Mouse (Mus musculus) myocyte (in vitro differentiated cells): ENCODE results near the gene B2m. TPM values are rescaled to one million over a fixed set of nuclear protein-coding genes. Genes with fewer than 3 reads are reported as not detected.
A peak's percentile ranks its signal among the peaks of the same experiment; 100 is the strongest.

Source experiments
- H3K27me3 ChIP-seq: one replicate; pipeline ENCODE4 v1.6.1; 2011; ENCODE audit not compliant: control insufficient read depth, insufficient read depth, insufficient read length
- H3K36me3 ChIP-seq: one replicate; pipeline ENCODE4 v1.6.1; 2011; ENCODE audit not compliant: control insufficient read depth, insufficient read depth
- H3K4me2 ChIP-seq: one replicate; pipeline ENCODE4 v1.6.1; 2011; ENCODE audit warnings: low read depth, control low read depth
- H3K4me3 ChIP-seq: one replicate; pipeline ENCODE4 v1.5.1; 2011; ENCODE audit warnings: mild to moderate bottlenecking, control low read depth, moderate library complexity
- H3K79me2 ChIP-seq: one replicate; pipeline ENCODE4 v1.6.1; 2011; ENCODE audit not compliant: control insufficient read depth, insufficient read depth
- H3ac ChIP-seq: one replicate; pipeline ENCODE4 v1.6.1; 2011; ENCODE audit not compliant: control insufficient read depth, insufficient read length
- CEBPB ChIP-seq: IDR thresholded peaks from 2 replicates; pipeline ENCODE4 v1.6.1; 2011; ENCODE audit warnings: mild to moderate bottlenecking, moderate library complexity; ENCODE audit not compliant: poor library complexity, insufficient read depth, severe bottlenecking
- E2F4 ChIP-seq: IDR thresholded peaks from one replicate; pipeline ENCODE4 v1.6.1; 2011; ENCODE audit warnings: mild to moderate bottlenecking, control low read depth, moderate library complexity; ENCODE audit not compliant: insufficient read depth
- MAX ChIP-seq: IDR thresholded peaks from one replicate; pipeline ENCODE4 v1.6.1; 2011; ENCODE audit warnings: low read depth, mild to moderate bottlenecking, control low read depth
- MYOD1 ChIP-seq, 3 experiments: IDR thresholded peaks; one replicate each; pipeline ENCODE4 v1.6.1; 2011; ENCODE audit warnings: control low read depth in 2 of 3, low read depth in 2 of 3, mild to moderate bottlenecking in 2 of 3, moderate library complexity in 1 of 3; ENCODE audit not compliant: insufficient read length in 2 of 3, control insufficient read depth in 1 of 3
- MYOG ChIP-seq, 3 experiments: IDR thresholded peaks; one replicate each; pipeline ENCODE4 v1.6.1; 2011; ENCODE audit warnings: control low read depth in 2 of 3, low read depth in 2 of 3, mild to moderate bottlenecking in 2 of 3; ENCODE audit not compliant: insufficient read length in 2 of 3, control insufficient read depth in 1 of 3, insufficient read depth in 1 of 3
- POLR2A ChIP-seq: IDR thresholded peaks from one replicate; pipeline ENCODE4 v1.6.1; 2011; ENCODE audit warnings: low read depth, mild to moderate bottlenecking, control low read depth, moderate library complexity; ENCODE audit not compliant: insufficient read length
- POLR2AphosphoS2 ChIP-seq: IDR thresholded peaks from one replicate; pipeline ENCODE4 v1.6.1; 2011; ENCODE audit warnings: low read depth, control low read depth; ENCODE audit not compliant: insufficient read length
- REST ChIP-seq: IDR thresholded peaks from one replicate; pipeline ENCODE4 v1.6.1; 2011; ENCODE audit warnings: mild to moderate bottlenecking, control low read depth, moderate library complexity; ENCODE audit not compliant: insufficient read depth, insufficient read length
- SRF ChIP-seq: IDR thresholded peaks from one replicate; pipeline ENCODE4 v1.6.1; 2011; ENCODE audit warnings: low read depth; ENCODE audit not compliant: control insufficient read depth, insufficient read length
- TCF12 ChIP-seq: IDR thresholded peaks from one replicate; pipeline ENCODE4 v1.6.1; 2011; ENCODE audit warnings: mild to moderate bottlenecking, control low read depth; ENCODE audit not compliant: poor library complexity, insufficient read depth, severe bottlenecking
- TCF3 ChIP-seq: IDR thresholded peaks from one replicate; pipeline ENCODE4 v1.6.1; 2011; ENCODE audit warnings: low read depth, control low read depth; ENCODE audit not compliant: insufficient read length
- USF1 ChIP-seq: IDR thresholded peaks from one replicate; pipeline ENCODE4 v1.6.1; 2011; ENCODE audit warnings: low read depth, mild to moderate bottlenecking, control low read depth, moderate library complexity
- polyA plus RNA-seq: library from polyadenylated mRNA; unstranded; fragments of >200 nt; fragmentation: generic; extraction: Trizol; gene quantifications from one replicate; pipeline ENCODE4 v1.2.1, GENCODE M21; 2012; ENCODE audit warnings: missing spikeins

B2m gene
- polyA plus RNA-seq, 1 experiment, result 321 TPM

DNA sequence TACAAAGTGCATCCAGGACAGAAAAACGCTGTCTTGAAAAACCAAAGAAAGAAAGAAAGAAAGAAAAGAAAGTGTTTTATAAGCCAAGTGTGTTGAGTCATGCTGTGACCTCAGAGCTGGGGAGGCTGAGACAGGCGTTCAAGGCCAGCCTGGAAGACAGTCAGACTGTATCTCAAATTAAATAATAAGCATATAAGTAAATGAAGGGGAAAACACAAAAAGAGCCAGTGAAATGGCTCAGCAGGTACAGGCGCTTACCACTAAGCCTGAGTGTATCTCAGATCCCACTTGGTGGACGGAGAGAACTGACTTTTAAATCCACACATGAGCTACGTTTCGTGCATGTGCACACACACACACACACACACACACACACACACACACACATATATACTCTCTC lies 1.8 kb downstream of the B2m start:
- Histone ChIP-seq H3K27me3 (no peaks in the 10 kb centered on the region), H3ac (no peak overlapping the region), H3K79me2 (peaks cover 39% of the 10 kb centered on the region), H3K4me2 (peak overlapping the region; percentile 93), H3K36me3 (peaks cover 21% of the 10 kb centered on the region), H3K4me3 (peak overlapping the region; percentile 91)
- TF ChIP-seq POLR2A, result no peak
- no peak for TF ChIP-seq MAX
- TF ChIP-seq REST, result no peak
- TF ChIP-seq USF1, result no peak
- TF ChIP-seq TCF12, result no peak
- no peak for TF ChIP-seq SRF
- no peak for TF ChIP-seq E2F4
- no peak for TF ChIP-seq POLR2AphosphoS2
- no peak for TF ChIP-seq MYOD1 (IDR thresholded peaks at IDR 0.05; ENCODE audit: control insufficient read depth in 1 of 3, insufficient read length in 2 of 3, low read depth in 2 of 3)
- TF ChIP-seq MYOG (IDR thresholded peaks at IDR 0.05; ENCODE audit: control insufficient read depth in 1 of 3, insufficient read depth in 1 of 3, insufficient read length in 2 of 3, low read depth in 2 of 3), result no peak
- no peak for TF ChIP-seq TCF3
- no peak for TF ChIP-seq CEBPB

DNA sequence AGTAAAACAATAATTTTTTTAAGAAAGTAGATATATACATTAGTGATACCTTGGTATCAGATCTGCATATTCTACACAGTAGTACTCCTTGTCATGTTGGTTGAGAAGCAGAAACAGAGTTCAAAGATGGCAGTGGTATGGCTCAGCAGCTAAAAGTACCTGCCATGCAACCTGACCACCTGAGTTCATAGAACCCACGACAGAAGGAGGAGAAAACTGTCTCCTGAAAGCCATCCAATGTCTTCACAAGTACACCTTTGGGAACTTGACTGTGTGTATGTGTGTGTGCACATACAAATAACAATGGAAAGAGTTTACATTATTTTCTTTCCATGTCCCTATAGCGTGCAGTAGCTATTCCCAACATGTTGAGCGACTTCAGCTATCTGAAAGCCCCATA lies 2.2 kb downstream of the B2m start:
- Histone ChIP-seq H3K4me2 (peak overlapping the region; percentile 93), H3K4me3 (peak overlapping the region; percentile 91), H3K36me3 (peaks cover 21% of the 10 kb centered on the region), H3ac (no peak overlapping the region), H3K79me2 (peaks cover 39% of the 10 kb centered on the region), H3K27me3 (no peaks in the 10 kb centered on the region)
- TF ChIP-seq MYOD1 (IDR thresholded peaks at IDR 0.05; ENCODE audit: control insufficient read depth in 1 of 3, insufficient read length in 2 of 3, low read depth in 2 of 3), result no peak
- no peak for TF ChIP-seq REST
- TF ChIP-seq TCF3, result no peak
- TF ChIP-seq POLR2AphosphoS2, result no peak
- no peak for TF ChIP-seq USF1
- no peak for TF ChIP-seq E2F4
- no peak for TF ChIP-seq CEBPB
- no peak for TF ChIP-seq POLR2A
- TF ChIP-seq TCF12, result no peak
- TF ChIP-seq MAX, result no peak
- no peak for TF ChIP-seq MYOG (IDR thresholded peaks at IDR 0.05; ENCODE audit: control insufficient read depth in 1 of 3, insufficient read depth in 1 of 3, insufficient read length in 2 of 3, low read depth in 2 of 3)
- no peak for TF ChIP-seq SRF

DNA sequence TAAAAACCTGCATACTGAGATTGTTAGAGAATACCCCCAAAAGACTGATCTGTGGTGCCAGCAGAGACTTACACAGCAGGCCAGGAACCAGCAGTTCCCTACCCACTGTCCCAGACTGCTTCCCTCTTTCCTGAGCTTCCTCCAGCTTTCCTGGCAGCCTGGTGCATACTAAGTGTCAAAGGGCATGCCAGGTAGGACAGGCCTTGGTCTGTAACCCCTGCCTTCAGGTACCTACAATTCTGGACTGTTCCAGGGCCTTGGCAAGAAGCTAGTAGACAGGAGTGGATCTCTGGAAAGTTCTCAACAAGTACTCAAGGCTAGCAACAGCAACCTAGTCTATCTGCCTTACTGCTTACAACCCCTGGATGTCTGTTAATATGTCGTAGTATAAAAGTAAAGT lies 3.7 kb downstream of the B2m start:
- H3K4me3 ChIP-seq, result no peak overlapping the region
- no peak for TF ChIP-seq MYOD1 (IDR thresholded peaks at IDR 0.05; ENCODE audit: control insufficient read depth in 1 of 3, insufficient read length in 2 of 3, low read depth in 2 of 3)
- no peak for TF ChIP-seq POLR2A
- no peak for TF ChIP-seq SRF
- TF ChIP-seq POLR2AphosphoS2, result no peak
- no peak for TF ChIP-seq MYOG (IDR thresholded peaks at IDR 0.05; ENCODE audit: control insufficient read depth in 1 of 3, insufficient read depth in 1 of 3, insufficient read length in 2 of 3, low read depth in 2 of 3)
- TF ChIP-seq REST, result no peak
- TF ChIP-seq TCF12, result no peak
- peaks cover 21% of the 10 kb centered on the region for H3K36me3 ChIP-seq
- H3K79me2 ChIP-seq, result peaks cover 39% of the 10 kb centered on the region
- H3K4me2 ChIP-seq, result no peak overlapping the region
- H3ac ChIP-seq, result no peak overlapping the region
- H3K27me3 ChIP-seq, result no peaks in the 10 kb centered on the region

DNA sequence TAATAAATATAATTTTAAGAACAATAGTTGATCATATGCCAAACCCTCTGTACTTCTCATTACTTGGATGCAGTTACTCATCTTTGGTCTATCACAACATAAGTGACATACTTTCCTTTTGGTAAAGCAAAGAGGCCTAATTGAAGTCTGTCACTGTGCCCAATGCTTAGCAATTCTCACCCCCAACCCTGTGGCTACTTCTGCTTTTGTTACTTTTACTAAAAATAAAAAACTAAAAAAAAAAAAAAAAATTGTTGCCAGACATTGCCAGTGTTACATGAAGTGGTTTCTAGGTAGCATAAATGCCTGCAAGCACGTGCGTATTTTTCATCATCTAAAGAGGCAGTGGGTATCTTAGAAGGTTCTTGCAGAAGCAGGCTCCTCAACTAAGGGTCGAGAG lies 5.4 kb downstream of the B2m start:
- H3ac ChIP-seq, result no peak overlapping the region
- H3K36me3 ChIP-seq, result peaks cover 21% of the 10 kb centered on the region
- H3K79me2 ChIP-seq, result peaks cover 37% of the 10 kb centered on the region
- H3K4me2 ChIP-seq, result no peak overlapping the region
- TF ChIP-seq TCF12 (no peak), MYOD1 (IDR thresholded peaks at IDR 0.05; ENCODE audit: control insufficient read depth in 1 of 3, insufficient read length in 2 of 3, low read depth in 2 of 3) (no peak), E2F4 (no peak), TCF3 (no peak), MYOG (IDR thresholded peaks at IDR 0.05; ENCODE audit: control insufficient read depth in 1 of 3, insufficient read depth in 1 of 3, insufficient read length in 2 of 3, low read depth in 2 of 3) (no peak), MAX (no peak), POLR2A (no peak), REST (no peak), SRF (no peak), USF1 (no peak), POLR2AphosphoS2 (no peak), CEBPB (no peak)
- H3K27me3 ChIP-seq, result no peaks in the 10 kb centered on the region
- H3K4me3 ChIP-seq, result no peak overlapping the region

DNA sequence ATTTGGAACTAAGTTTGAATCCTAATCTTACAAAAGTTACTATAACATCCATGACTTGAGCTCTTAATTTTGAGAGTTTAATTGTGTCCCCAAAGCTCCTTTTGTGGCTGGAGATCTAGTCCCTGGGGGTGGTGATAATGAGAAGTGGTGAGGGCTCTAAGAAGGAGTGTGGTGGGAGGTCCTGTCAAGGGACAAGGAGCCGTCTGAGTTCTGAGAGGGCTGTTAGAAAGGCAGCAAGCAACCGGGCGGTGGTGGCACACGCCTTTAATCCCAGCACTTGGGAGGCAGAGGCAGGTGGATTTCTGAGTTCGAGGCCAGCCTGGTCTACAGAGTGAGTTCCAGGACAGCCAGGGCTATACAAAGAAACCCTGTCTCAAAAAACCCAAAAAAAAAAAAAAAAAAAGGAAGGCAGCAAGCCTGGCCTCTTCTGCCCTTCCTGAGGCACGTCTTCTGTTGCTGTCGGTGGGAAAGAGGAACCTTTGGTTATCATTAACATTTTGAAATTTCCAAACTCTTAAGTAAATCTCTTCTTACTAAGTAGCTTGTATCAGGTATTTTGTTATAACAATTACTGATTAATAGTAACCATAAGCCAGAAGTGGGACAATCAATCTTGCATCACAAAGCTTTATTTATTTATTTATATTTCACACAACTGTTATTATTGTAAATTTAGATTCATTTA lies 6.3 kb downstream of the B2m start:
- no peaks in the 10 kb centered on the region for H3K27me3 ChIP-seq
- H3ac ChIP-seq, result no peak overlapping the region
- no peak overlapping the region for H3K4me2 ChIP-seq
- peaks cover 27% of the 10 kb centered on the region for H3K79me2 ChIP-seq
- H3K36me3 ChIP-seq, result peaks cover 21% of the 10 kb centered on the region
- H3K4me3 ChIP-seq, result no peak overlapping the region
- TF ChIP-seq MAX (no peak), POLR2AphosphoS2 (no peak), MYOG (IDR thresholded peaks at IDR 0.05; ENCODE audit: control insufficient read depth in 1 of 3, insufficient read depth in 1 of 3, insufficient read length in 2 of 3, low read depth in 2 of 3) (no peak), E2F4 (no peak), CEBPB (no peak), POLR2A (no peak), SRF (no peak), USF1 (no peak), MYOD1 (IDR thresholded peaks at IDR 0.05; ENCODE audit: control insufficient read depth in 1 of 3, insufficient read length in 2 of 3, low read depth in 2 of 3) (no peak), TCF12 (no peak), TCF3 (no peak), REST (no peak)
